Mouse (Mus musculus): ENCODE measurements around the gene Zkscan6. TPM values are rescaled to one million over a fixed set of nuclear protein-coding genes. Genes with fewer than 3 reads are reported as not detected.

The Zkscan6 gene
- polyA plus RNA-seq, 2 experiments: 7.7 to 14.5 TPM

GRCm38 (mm10) chr11:65807601-65808000 is 626 bp downstream of the Zkscan6 start:
- Histone ChIP-seq H3K9me3 (ENCODE audit: control insufficient read depth, low read length) (no peaks in the 10 kb centered on the region), H3K9ac (ENCODE audit: low read depth, low read length, severe bottlenecking) (peak overlapping the region; percentile 76), H3K27me3 (ENCODE audit: control insufficient read depth, insufficient read depth, low read length) (no peaks in the 10 kb centered on the region), H3K4me1 (ENCODE audit: control insufficient read depth, insufficient read depth, low read length) (peaks cover 14% of the 10 kb centered on the region), H3K36me3 (ENCODE audit: control insufficient read depth, insufficient read depth, low read length) (no peaks in the 10 kb centered on the region), H3K27ac (replicated peaks; ENCODE audit: low read depth, low read length) (no peak overlapping the region), H3K4me2 (replicated peaks; ENCODE audit: low read depth, low read length, severe bottlenecking) (peak overlapping the region; percentile 85), H3K4me3 (replicated peaks; ENCODE audit: low read length) (peak overlapping the region; percentile 87)
- WGBS: 44% methylated on average over 7 of the region's 7 CpGs
- DNase-seq (ENCODE audit: low spot score): no peak
- no peak for ATAC-seq (ENCODE audit: low FRiP score, low read depth)
- TF ChIP-seq POLR2A (IDR thresholded peaks at IDR 0.05; ENCODE audit: borderline replicate concordance, extremely low read depth, insufficient read depth, insufficient read length): no peak

- Histone ChIP-seq H3K9me3 (ENCODE audit: control insufficient read depth, low read length) (no peaks in the 10 kb centered on the region), H3K4me2 (replicated peaks; ENCODE audit: low read depth, low read length, severe bottlenecking) (no peak overlapping the region), H3K27ac (replicated peaks; ENCODE audit: low read depth, low read length) (no peak overlapping the region), H3K9ac (ENCODE audit: low read depth, low read length, severe bottlenecking) (no peak overlapping the region), H3K4me1 (ENCODE audit: control insufficient read depth, insufficient read depth, low read length) (peaks cover 13% of the 10 kb centered on the region), H3K27me3 (ENCODE audit: control insufficient read depth, insufficient read depth, low read length) (no peaks in the 10 kb centered on the region), H3K36me3 (ENCODE audit: control insufficient read depth, insufficient read depth, low read length) (peaks cover 22% of the 10 kb centered on the region), H3K4me3 (replicated peaks; ENCODE audit: low read length) (no peak overlapping the region)
- DNase-seq (ENCODE audit: low spot score): no peak
- TF ChIP-seq POLR2A (IDR thresholded peaks at IDR 0.05; ENCODE audit: borderline replicate concordance, extremely low read depth, insufficient read depth, insufficient read length): no peak
- 25% methylated on average over 5 of the region's 5 CpGs for WGBS
- ATAC-seq (ENCODE audit: low FRiP score, low read depth): no peak
These were observed 5.1 kb downstream of the Zkscan6 start for GRCm38 (mm10) chr11:65812088-65812487.

GRCm38 (mm10) chr11:65814381-65814780 is 7.4 kb downstream of the Zkscan6 start:
- H3K4me2 ChIP-seq (replicated peaks; ENCODE audit: low read depth, low read length, severe bottlenecking): no peak overlapping the region
- 89% methylated on average over 9 of the region's 9 CpGs for WGBS
- H3K27me3 ChIP-seq (ENCODE audit: control insufficient read depth, insufficient read depth, low read length): no peaks in the 10 kb centered on the region
- no peak overlapping the region for H3K9ac ChIP-seq (ENCODE audit: low read depth, low read length, severe bottlenecking)
- H3K36me3 ChIP-seq (ENCODE audit: control insufficient read depth, insufficient read depth, low read length): peaks cover 28% of the 10 kb centered on the region
- no peaks in the 10 kb centered on the region for H3K9me3 ChIP-seq (ENCODE audit: control insufficient read depth, low read length)
- no peak for ATAC-seq (ENCODE audit: low FRiP score, low read depth)
- H3K4me1 ChIP-seq (ENCODE audit: control insufficient read depth, insufficient read depth, low read length): peaks cover 13% of the 10 kb centered on the region
- no peak overlapping the region for H3K4me3 ChIP-seq (replicated peaks; ENCODE audit: low read length)
- no peak overlapping the region for H3K27ac ChIP-seq (replicated peaks; ENCODE audit: low read depth, low read length)
- DNase-seq (ENCODE audit: low spot score): no peak
- TF ChIP-seq POLR2A (IDR thresholded peaks at IDR 0.05; ENCODE audit: borderline replicate concordance, extremely low read depth, insufficient read depth, insufficient read length): no peak

GRCm38 (mm10) chr11:65816237-65816636 is 9.3 kb downstream of the Zkscan6 start:
- no peak for DNase-seq (ENCODE audit: low spot score)
- Histone ChIP-seq H3K4me2 (replicated peaks; ENCODE audit: low read depth, low read length, severe bottlenecking) (no peak overlapping the region), H3K4me1 (ENCODE audit: control insufficient read depth, insufficient read depth, low read length) (peaks cover 13% of the 10 kb centered on the region), H3K36me3 (ENCODE audit: control insufficient read depth, insufficient read depth, low read length) (peaks cover 28% of the 10 kb centered on the region), H3K9me3 (ENCODE audit: control insufficient read depth, low read length) (no peaks in the 10 kb centered on the region), H3K27ac (replicated peaks; ENCODE audit: low read depth, low read length) (0 out of 2 replicates have a peak overlapping the region, but pooled peaks have one; percentile 6), H3K9ac (ENCODE audit: low read depth, low read length, severe bottlenecking) (no peak overlapping the region), H3K4me3 (replicated peaks; ENCODE audit: low read length) (no peak overlapping the region), H3K27me3 (ENCODE audit: control insufficient read depth, insufficient read depth, low read length) (no peaks in the 10 kb centered on the region)
- WGBS: 46% methylated on average over 6 of the region's 6 CpGs
- no peak for ATAC-seq (ENCODE audit: low FRiP score, low read depth)
- TF ChIP-seq POLR2A (IDR thresholded peaks at IDR 0.05; ENCODE audit: borderline replicate concordance, extremely low read depth, insufficient read depth, insufficient read length): no peak

GRCm38 (mm10) chr11:65818193-65818592 is 11.2 kb downstream of the Zkscan6 start:
- no peak overlapping the region for H3K4me3 ChIP-seq (replicated peaks; ENCODE audit: low read length)
- H3K4me2 ChIP-seq (replicated peaks; ENCODE audit: low read depth, low read length, severe bottlenecking): no peak overlapping the region
- no peak overlapping the region for H3K27ac ChIP-seq (replicated peaks; ENCODE audit: low read depth, low read length)
- H3K9me3 ChIP-seq (ENCODE audit: control insufficient read depth, low read length): no peaks in the 10 kb centered on the region
- WGBS: 79% methylated on average over 1 of the region's 1 CpGs
- DNase-seq (ENCODE audit: low spot score) (no peak), ATAC-seq (ENCODE audit: low FRiP score, low read depth) (no peak)
- H3K27me3 ChIP-seq (ENCODE audit: control insufficient read depth, insufficient read depth, low read length): no peaks in the 10 kb centered on the region
- 0 out of 2 replicates have a peak, but pooled peaks cover 2% of the 10 kb centered on the region for H3K4me1 ChIP-seq (ENCODE audit: control insufficient read depth, insufficient read depth, low read length)
- H3K36me3 ChIP-seq (ENCODE audit: control insufficient read depth, insufficient read depth, low read length): peaks cover 46% of the 10 kb centered on the region
- no peak overlapping the region for H3K9ac ChIP-seq (ENCODE audit: low read depth, low read length, severe bottlenecking)
- TF ChIP-seq POLR2A (IDR thresholded peaks at IDR 0.05; ENCODE audit: borderline replicate concordance, extremely low read depth, insufficient read depth, insufficient read length): no peak

- DNase-seq (ENCODE audit: low spot score) (peak; percentile 18), ATAC-seq (ENCODE audit: low FRiP score, low read depth) (no peak)
- Histone ChIP-seq H3K4me1 (ENCODE audit: control insufficient read depth, insufficient read depth, low read length) (0 out of 2 replicates have a peak, but pooled peaks cover 2% of the 10 kb centered on the region), H3K27ac (replicated peaks; ENCODE audit: low read depth, low read length) (no peak overlapping the region), H3K9me3 (ENCODE audit: control insufficient read depth, low read length) (no peaks in the 10 kb centered on the region), H3K36me3 (ENCODE audit: control insufficient read depth, insufficient read depth, low read length) (peaks cover 44% of the 10 kb centered on the region), H3K4me2 (replicated peaks; ENCODE audit: low read depth, low read length, severe bottlenecking) (no peak overlapping the region), H3K9ac (ENCODE audit: low read depth, low read length, severe bottlenecking) (no peak overlapping the region), H3K4me3 (replicated peaks; ENCODE audit: low read length) (no peak overlapping the region), H3K27me3 (ENCODE audit: control insufficient read depth, insufficient read depth, low read length) (no peaks in the 10 kb centered on the region)
- WGBS: 78% methylated on average over 5 of the region's 5 CpGs
- TF ChIP-seq POLR2A (IDR thresholded peaks at IDR 0.05; ENCODE audit: borderline replicate concordance, extremely low read depth, insufficient read depth, insufficient read length): no peak
These were observed 13.3 kb downstream of the Zkscan6 start for GRCm38 (mm10) chr11:65820280-65820679.

All from limb, embryonic 14.5 days (tissue).